Mouse (Mus musculus) thymus, adult 2 months (tissue): ENCODE results near the gene Prkaa1. TPM values are rescaled to one million over a fixed set of nuclear protein-coding genes. Genes with fewer than 3 reads are reported as not detected.

Experiments used
- DNase-seq: peaks from one replicate; pipeline ENCODE4 v3.0.0; 2021
- H3K27ac ChIP-seq: fragments of 200-500 bp; 2 replicates; pipeline ENCODE4 v1.5.1; 2012; ENCODE audit warnings: low read length, control low read depth; ENCODE audit not compliant: control insufficient read depth, insufficient read depth
- H3K27me3 ChIP-seq: fragments of 200-500 bp; 2 replicates; pipeline ENCODE4 v1.6.1; 2012; ENCODE audit warnings: mild to moderate bottlenecking, low read length, moderate library complexity, mixed read lengths; ENCODE audit not compliant: control insufficient read depth, insufficient read depth
- H3K36me3 ChIP-seq: fragments of 200-500 bp; 2 replicates; pipeline ENCODE4 v1.6.1; 2012; ENCODE audit warnings: mild to moderate bottlenecking, low read length, moderate library complexity; ENCODE audit not compliant: control insufficient read depth, insufficient read depth
- H3K4me1 ChIP-seq: fragments of 200-500 bp; replicated peaks from 2 replicates; pipeline ENCODE4 v1.6.1; 2012; ENCODE audit warnings: low read length; ENCODE audit not compliant: control insufficient read depth, insufficient read depth
- H3K4me3 ChIP-seq: fragments of 200-500 bp; 2 replicates; pipeline ENCODE4 v1.5.1; 2012; ENCODE audit warnings: mild to moderate bottlenecking, low read length, control low read depth, moderate library complexity; ENCODE audit not compliant: control insufficient read depth, insufficient read depth
- CTCF ChIP-seq: fragments of 200-500 bp; IDR thresholded peaks from 2 replicates; pipeline ENCODE4 v1.5.1; 2012; ENCODE audit warnings: mild to moderate bottlenecking, control low read depth, low read length, moderate library complexity, borderline replicate concordance; ENCODE audit not compliant: control insufficient read depth, poor library complexity, insufficient read depth; ENCODE audit errors: extremely low read depth
- POLR2A ChIP-seq: fragments of 200-500 bp; IDR thresholded peaks from 2 replicates; pipeline ENCODE4 v1.6.1; 2012; ENCODE audit warnings: mild to moderate bottlenecking, low read length, control low read depth, moderate library complexity; ENCODE audit not compliant: control insufficient read depth, poor library complexity, insufficient read depth; ENCODE audit errors: extremely low read depth
- WGBS: fragments of 180-500 bp; shearing (Covaris S2); methylation state at CpG from one replicate; pipeline ENCODE4 v1.1.7; 2018; 5-methylcytosine and 5-hydroxymethylcytosine counted together
- polyA plus RNA-seq: library from polyadenylated mRNA; depleted of rRNA; stranded (reverse); fragments of >200 nt; gene quantifications from 2 replicates; pipeline ENCODE4 v1.2.3, GENCODE M21; 2012

Gene Prkaa1
- polyA plus RNA-seq, 1 experiment, result 4.7 TPM

DNA sequence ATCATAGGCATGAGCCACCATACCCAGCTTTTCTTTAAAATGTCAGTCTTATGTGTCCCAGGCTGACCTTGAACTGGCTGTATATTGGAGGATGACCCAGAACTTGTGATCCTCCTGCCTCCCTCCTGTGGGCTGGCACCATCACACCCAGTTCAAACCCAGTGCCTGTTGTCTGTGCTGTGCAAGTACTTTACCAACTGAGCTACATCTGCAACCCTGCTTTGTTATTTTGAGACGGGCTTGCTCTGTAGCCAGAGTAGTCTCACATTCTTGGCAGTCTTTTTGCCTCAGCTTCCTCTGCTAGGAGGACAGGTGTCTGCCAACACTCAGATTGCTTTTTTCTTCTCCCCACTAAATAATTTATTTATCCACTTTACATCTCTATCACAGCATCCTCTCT, 13.7 kb downstream of the Prkaa1 start:
- Histone ChIP-seq H3K27me3 (no peaks in the 10 kb centered on the region), H3K4me3 (no peak overlapping the region), H3K27ac (no peak overlapping the region), H3K36me3 (no peaks in the 10 kb centered on the region), H3K4me1 (no peaks in the 10 kb centered on the region)
- no peak for DNase-seq
- WGBS, result 85% methylated on average over 1 of the region's 1 CpGs
- TF ChIP-seq CTCF, result no peak
- no peak for TF ChIP-seq POLR2A

DNA sequence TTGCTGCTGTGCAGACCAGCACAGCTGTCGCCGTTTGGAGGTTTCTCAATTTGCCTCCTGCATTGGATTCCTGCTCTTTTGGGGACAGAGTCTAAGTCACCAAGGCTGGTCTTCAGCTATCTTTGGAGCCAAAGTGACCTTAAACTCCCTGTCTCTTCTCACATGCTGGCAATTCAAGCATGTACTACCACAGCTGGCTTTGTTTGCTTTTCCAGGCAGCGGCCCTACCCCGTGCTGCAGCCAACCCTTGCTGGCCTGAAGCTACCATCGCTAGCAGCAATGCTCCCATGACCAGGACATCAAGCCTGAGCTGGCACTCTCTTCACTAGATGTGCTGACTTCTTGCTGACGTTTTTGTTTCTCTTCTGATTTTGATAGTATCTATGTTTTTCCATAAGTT, 15.2 kb downstream of the Prkaa1 start:
- no peak for TF ChIP-seq CTCF
- TF ChIP-seq POLR2A, result no peak
- Histone ChIP-seq H3K4me1 (no peaks in the 10 kb centered on the region), H3K27me3 (no peaks in the 10 kb centered on the region), H3K27ac (no peak overlapping the region), H3K4me3 (no peak overlapping the region), H3K36me3 (peaks cover 6% of the 10 kb centered on the region)
- no peak for DNase-seq
- 92% methylated on average over 6 of the region's 6 CpGs for WGBS

DNA sequence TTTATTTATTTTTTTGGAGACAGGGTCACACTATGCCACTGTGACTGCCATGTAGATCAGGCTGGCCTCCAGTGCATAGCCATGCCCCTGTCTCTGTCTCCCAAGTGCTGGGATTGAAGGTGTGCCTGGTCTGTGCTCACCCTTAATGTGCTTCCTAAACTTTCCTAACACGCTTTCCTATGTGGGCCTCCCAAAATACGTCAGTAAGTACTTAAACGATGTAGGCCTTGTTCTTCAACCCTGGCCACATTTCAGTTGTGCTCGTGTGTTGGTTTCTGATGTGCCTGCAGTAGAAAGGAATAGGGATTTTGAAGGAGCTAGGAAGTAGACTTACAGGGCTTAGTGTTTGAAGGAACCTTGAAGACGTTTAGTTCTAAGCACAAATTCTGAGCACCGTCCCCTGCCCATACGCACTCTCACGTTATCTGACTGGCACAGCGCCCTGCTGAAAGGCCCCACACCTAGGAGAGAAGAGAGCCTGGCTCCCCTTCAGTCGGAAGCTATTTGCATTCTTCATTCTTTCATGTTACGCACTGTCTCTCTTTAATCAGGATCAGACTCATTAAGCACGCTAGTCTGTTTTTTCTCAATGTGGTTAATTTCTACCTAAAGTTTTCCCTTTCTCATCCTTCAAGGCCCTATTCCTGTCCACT, 21.6 kb downstream of the Prkaa1 start:
- Histone ChIP-seq H3K36me3 (peaks cover 6% of the 10 kb centered on the region), H3K4me3 (no peak overlapping the region), H3K27me3 (no peaks in the 10 kb centered on the region), H3K4me1 (no peaks in the 10 kb centered on the region), H3K27ac (no peak overlapping the region)
- TF ChIP-seq POLR2A (no peak), CTCF (no peak)
- no peak for DNase-seq
- WGBS, result 96% methylated on average over 12 of the region's 12 CpGs

DNA sequence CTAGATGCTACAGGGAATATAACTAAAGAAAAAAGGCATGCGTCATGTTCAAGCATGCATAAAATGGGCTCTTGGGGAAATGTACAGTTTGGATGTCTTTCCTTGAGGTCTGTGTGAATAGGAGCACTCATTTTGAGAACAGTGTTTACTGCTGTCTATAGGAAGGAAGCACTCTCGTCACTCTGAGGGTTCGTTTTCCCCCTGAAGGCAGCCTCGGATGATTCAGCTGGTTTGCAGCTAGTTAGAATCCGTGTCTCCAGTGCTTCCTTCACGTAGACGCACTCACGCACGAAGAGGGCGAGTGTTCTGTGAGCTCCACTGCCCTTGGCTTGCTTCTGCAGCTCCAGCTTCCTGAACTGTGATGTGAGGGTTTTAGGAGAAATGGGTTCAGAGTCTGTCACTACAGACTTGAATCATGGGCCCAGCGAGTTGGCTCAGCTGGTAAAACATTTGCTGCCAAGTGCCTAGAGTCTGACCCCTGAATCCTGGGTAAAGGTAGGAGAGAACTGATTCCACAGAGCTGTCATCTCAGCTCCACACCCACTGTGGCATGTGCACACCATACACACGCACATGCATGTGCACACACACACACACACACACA, 29.7 kb downstream of the Prkaa1 start:
- no peaks in the 10 kb centered on the region for H3K4me1 ChIP-seq
- no peak overlapping the region for H3K27ac ChIP-seq
- TF ChIP-seq POLR2A (no peak), CTCF (no peak)
- no peaks in the 10 kb centered on the region for H3K27me3 ChIP-seq
- H3K4me3 ChIP-seq, result no peak overlapping the region
- 57% methylated on average over 12 of the region's 12 CpGs for WGBS
- H3K36me3 ChIP-seq, result peaks cover 17% of the 10 kb centered on the region; the same call in 1 of the 2 replicates
- DNase-seq, result no peak

DNA sequence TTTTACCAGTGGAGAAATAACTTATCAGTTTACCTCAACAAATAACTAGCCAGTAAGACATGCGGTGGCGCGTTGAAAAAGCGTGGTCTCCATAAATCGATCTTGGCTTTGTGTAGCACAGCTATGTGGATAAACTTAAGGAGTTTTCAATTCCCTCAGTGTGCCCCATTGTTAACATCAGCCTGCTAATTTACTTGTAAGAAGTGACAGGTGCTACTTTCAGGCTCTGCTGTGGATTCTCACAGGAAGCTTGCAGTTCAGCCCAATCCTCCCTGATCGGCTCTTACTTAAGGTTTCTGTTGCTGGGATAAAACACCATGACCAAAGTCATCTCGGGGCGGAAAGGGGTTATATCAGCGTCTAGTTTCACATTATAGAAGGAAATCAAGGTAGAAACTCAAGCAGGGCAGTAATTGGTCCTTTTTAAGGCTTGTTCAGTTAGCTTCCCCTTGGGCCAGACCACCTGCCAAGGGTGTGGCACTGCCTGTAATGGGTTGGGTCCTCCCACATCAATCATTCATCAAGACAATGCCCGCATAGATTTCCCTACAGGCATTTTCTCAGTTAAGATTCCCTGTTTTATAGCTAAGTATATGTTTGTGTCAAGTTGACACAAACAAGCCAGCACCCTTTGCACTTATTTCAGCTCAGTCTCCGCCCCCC, 41.1 kb downstream of the Prkaa1 start:
- H3K4me3 ChIP-seq, result peak overlapping the region; percentile 97
- H3K36me3 ChIP-seq, result no peaks in the 10 kb centered on the region
- H3K4me1 ChIP-seq, result peaks cover 7% of the 10 kb centered on the region
- DNase-seq, result peak; percentile 13
- 39% methylated on average over 11 of the region's 11 CpGs for WGBS
- H3K27ac ChIP-seq, result peak overlapping the region; percentile 48
- TF ChIP-seq CTCF (no peak), POLR2A (no peak)
- no peaks in the 10 kb centered on the region for H3K27me3 ChIP-seq

DNA sequence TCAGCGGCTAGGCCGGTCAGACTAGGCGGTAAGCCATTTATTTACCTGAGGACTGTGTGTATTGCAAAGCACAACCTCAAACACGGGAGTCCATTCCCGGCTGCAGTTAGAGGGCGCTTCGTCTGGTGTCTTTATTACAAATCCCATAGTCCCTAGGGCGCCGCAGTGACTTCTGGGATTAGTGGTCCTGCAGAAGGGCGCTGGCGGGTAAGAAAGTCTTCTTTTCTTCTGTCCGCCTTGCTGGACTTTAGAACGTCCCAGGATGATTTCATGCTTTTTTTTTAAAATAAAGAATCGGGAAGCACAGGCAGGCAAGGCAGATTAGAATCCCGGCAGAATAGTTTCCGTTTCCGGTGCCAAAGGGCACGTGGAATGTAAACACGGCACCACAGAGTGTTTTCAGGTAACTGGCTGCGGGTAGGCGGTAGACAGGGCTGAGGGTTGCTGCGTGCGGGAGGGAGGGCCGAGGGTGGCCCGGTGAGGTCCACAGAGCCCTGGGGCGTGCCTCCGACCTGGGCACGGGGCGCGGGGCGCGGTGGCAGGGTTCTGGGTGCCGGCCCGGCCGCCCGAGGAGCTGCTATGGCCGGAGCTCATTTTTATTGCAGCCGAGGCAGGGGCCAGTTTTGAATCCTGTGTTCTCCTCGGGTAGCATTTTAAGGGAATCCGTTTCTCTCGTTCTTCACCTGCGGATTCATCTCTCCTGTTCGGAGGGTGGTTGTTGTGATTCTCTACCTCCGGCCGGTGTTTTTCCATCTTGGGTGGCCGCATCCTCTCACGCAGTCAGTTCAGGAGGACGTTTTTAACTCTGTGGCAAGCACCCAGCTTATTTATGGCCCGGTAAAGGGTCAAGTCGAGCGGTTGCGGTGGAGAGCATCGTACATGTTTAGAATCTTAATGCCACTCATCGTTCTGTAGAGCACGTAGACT, 42.0 kb downstream of the Prkaa1 start, which contains the start of gene Ttc33:
Gene Ttc33 (plus strand): TSS at position 160 of the 927 bp plus-strand sequence.
- no peak for TF ChIP-seq POLR2A
- no peak for TF ChIP-seq CTCF
- peaks cover 7% of the 10 kb centered on the region for H3K4me1 ChIP-seq
- WGBS, result under 1% methylated on average over 55 of the region's 55 CpGs

More for the DNA sequence above, 42.0 kb downstream of the Prkaa1 start, which contains the start of gene Ttc33:
- Histone ChIP-seq H3K27me3 (no peaks in the 10 kb centered on the region), H3K36me3 (0 out of 2 replicates have a peak, but pooled peaks cover 3% of the 10 kb centered on the region), H3K27ac (peak within 1 kb of the TSS; percentile 48), H3K4me3 (peak within 1 kb of the TSS; percentile 97)
- peak; percentile 74 for DNase-seq
